Mouse (Mus musculus): ENCODE results near the gene Dhh. TPM values are rescaled to one million over a fixed set of nuclear protein-coding genes. Genes with fewer than 3 reads are reported as not detected.
A peak's percentile ranks its signal among the peaks of the same experiment; 100 is the strongest.

Gene Dhh
- polyA plus RNA-seq, 1 experiment from 2014 or later: 0.57 TPM

- no peak overlapping the region for H3K9ac ChIP-seq (replicated peaks; ENCODE audit: low read length)
These were observed 7.1 kb downstream of the Dhh start for GRCm38 (mm10) chr15:98891198-98891742.

DNA sequence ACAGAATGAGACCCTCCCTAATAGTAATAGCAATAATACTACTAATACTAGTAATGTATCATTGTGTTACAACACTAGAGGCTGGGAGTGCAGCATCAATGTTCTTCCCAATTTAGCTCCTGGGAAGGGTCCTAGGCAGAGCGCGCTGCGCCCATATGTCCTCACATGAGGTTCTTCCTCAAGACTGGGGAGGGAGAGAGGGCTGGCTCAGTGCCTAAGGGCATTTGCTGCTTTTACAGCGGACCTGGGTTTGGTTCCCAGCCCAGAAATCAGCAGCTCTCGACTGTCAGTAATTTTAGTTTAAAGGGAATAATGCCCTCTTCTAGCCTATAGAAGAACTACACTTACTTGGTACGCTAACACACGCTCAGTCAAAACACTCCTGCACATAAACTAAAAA lies 10.8 kb downstream of the Dhh start:
- DNase-seq (no peak), ATAC-seq (ENCODE audit: low FRiP score, low TSS enrichment) (no peak)
- H3K4me3 ChIP-seq (replicated peaks; ENCODE audit: low read depth, low read length): no peak overlapping the region
- WGBS: 89% methylated on average over 7 of the region's 7 CpGs
- no peak overlapping the region for H3K9ac ChIP-seq (replicated peaks; ENCODE audit: low read length)
- no peaks in the 10 kb centered on the region for H3K9me3 ChIP-seq (ENCODE audit: control insufficient read depth, low read length)
- H3K27me3 ChIP-seq (ENCODE audit: control insufficient read depth, insufficient read depth, low read length): peaks cover 2% of the 10 kb centered on the region; the same call in 1 of the 2 replicates
- no peaks in the 10 kb centered on the region for H3K4me1 ChIP-seq (ENCODE audit: control insufficient read depth, insufficient read depth, low read length)
- no peak overlapping the region for H3K4me2 ChIP-seq (ENCODE audit: low read length)
- H3K27ac ChIP-seq (replicated peaks; ENCODE audit: low read depth, low read length): no peak overlapping the region
- no peaks in the 10 kb centered on the region for H3K36me3 ChIP-seq (ENCODE audit: control insufficient read depth, insufficient read depth, low read length)

More at GRCm38 (mm10) chr15:98891198-98891742, 7.1 kb downstream of the Dhh start:
- Histone ChIP-seq H3K4me3 (replicated peaks; ENCODE audit: low read depth, low read length) (no peak overlapping the region), H3K9me3 (ENCODE audit: control insufficient read depth, low read length) (no peaks in the 10 kb centered on the region), H3K36me3 (ENCODE audit: control insufficient read depth, insufficient read depth, low read length) (no peaks in the 10 kb centered on the region), H3K4me1 (ENCODE audit: control insufficient read depth, insufficient read depth, low read length) (peaks cover 20% of the 10 kb centered on the region; the same call in 1 of the 2 replicates), H3K27ac (replicated peaks; ENCODE audit: low read depth, low read length) (no peak overlapping the region), H3K27me3 (ENCODE audit: control insufficient read depth, insufficient read depth, low read length) (peaks cover 40% of the 10 kb centered on the region), H3K4me2 (ENCODE audit: low read length) (no peak overlapping the region)
- DNase-seq (no peak), ATAC-seq (ENCODE audit: low FRiP score, low TSS enrichment) (no peak)
- WGBS: 12% methylated on average over 19 of the region's 19 CpGs

GRCm38 (mm10) chr15:98886667-98887387 lies 11.5 kb downstream of the Dhh start:
- H3K27me3 ChIP-seq (ENCODE audit: control insufficient read depth, insufficient read depth, low read length): no peaks in the 10 kb centered on the region
- 0 out of 2 replicates have a peak, but pooled peaks cover under 1% of the 10 kb centered on the region for H3K4me1 ChIP-seq (ENCODE audit: control insufficient read depth, insufficient read depth, low read length)
- no peak overlapping the region for H3K4me2 ChIP-seq (ENCODE audit: low read length)
- DNase-seq: no peak
- H3K9me3 ChIP-seq (ENCODE audit: control insufficient read depth, low read length): no peaks in the 10 kb centered on the region
- no peak for ATAC-seq (ENCODE audit: low FRiP score, low TSS enrichment)
- WGBS: 62% methylated on average over 8 of the region's 8 CpGs
- H3K36me3 ChIP-seq (ENCODE audit: control insufficient read depth, insufficient read depth, low read length): no peaks in the 10 kb centered on the region
- no peak overlapping the region for H3K27ac ChIP-seq (replicated peaks; ENCODE audit: low read depth, low read length)
- no peak overlapping the region for H3K4me3 ChIP-seq (replicated peaks; ENCODE audit: low read depth, low read length)
- H3K9ac ChIP-seq (replicated peaks; ENCODE audit: low read length): no peak overlapping the region

- H3K9ac ChIP-seq (replicated peaks; ENCODE audit: low read length): no peak overlapping the region
- ATAC-seq (ENCODE audit: low FRiP score, low TSS enrichment): no peak
- no peak for DNase-seq
These were observed 14.2 kb downstream of the Dhh start for GRCm38 (mm10) chr15:98884106-98884505.

DNA sequence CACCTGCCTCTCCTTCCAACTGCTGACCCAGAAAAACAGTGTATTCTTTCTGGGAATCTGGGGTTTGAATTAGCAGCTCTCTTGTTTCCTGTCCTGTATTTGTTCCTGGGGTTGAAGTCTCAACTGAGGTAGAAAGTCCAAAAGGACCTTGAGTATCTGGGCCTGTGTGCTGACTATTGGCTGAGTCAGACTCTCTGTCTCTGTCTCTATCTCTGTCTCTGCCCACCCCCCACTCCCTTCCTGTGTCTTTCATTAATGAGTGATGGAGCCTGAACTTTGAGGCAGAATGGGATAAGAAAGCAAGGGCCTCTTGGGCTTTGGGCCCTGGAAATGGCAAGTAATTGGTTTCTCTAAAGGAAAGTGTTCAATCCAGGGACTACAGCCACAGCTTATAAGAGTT lies 14.7 kb downstream of the Dhh start:
- Histone ChIP-seq H3K9me3 (ENCODE audit: control insufficient read depth, low read length) (no peaks in the 10 kb centered on the region), H3K9ac (replicated peaks; ENCODE audit: low read length) (no peak overlapping the region), H3K4me1 (ENCODE audit: control insufficient read depth, insufficient read depth, low read length) (peaks cover 11% of the 10 kb centered on the region), H3K27ac (replicated peaks; ENCODE audit: low read depth, low read length) (no peak overlapping the region), H3K4me3 (replicated peaks; ENCODE audit: low read depth, low read length) (no peak overlapping the region), H3K4me2 (ENCODE audit: low read length) (no peak overlapping the region), H3K36me3 (ENCODE audit: control insufficient read depth, insufficient read depth, low read length) (no peaks in the 10 kb centered on the region), H3K27me3 (ENCODE audit: control insufficient read depth, insufficient read depth, low read length) (no peaks in the 10 kb centered on the region)
- no peak for DNase-seq
- no peak for ATAC-seq (ENCODE audit: low FRiP score, low TSS enrichment)

More at GRCm38 (mm10) chr15:98884106-98884505, 14.2 kb downstream of the Dhh start:
- no peak overlapping the region for H3K4me2 ChIP-seq (ENCODE audit: low read length)
- H3K9me3 ChIP-seq (ENCODE audit: control insufficient read depth, low read length): no peaks in the 10 kb centered on the region
- H3K27ac ChIP-seq (replicated peaks; ENCODE audit: low read depth, low read length): no peak overlapping the region
- H3K36me3 ChIP-seq (ENCODE audit: control insufficient read depth, insufficient read depth, low read length): no peaks in the 10 kb centered on the region
- no peak overlapping the region for H3K4me3 ChIP-seq (replicated peaks; ENCODE audit: low read depth, low read length)
- H3K4me1 ChIP-seq (ENCODE audit: control insufficient read depth, insufficient read depth, low read length): peaks cover 11% of the 10 kb centered on the region
- no peaks in the 10 kb centered on the region for H3K27me3 ChIP-seq (ENCODE audit: control insufficient read depth, insufficient read depth, low read length)
- WGBS: 81% methylated on average over 1 of the region's 1 CpGs

GRCm38 (mm10) chr15:98881656-98882008 lies 16.7 kb downstream of the Dhh start:
- DNase-seq: no peak
- Histone ChIP-seq H3K4me2 (ENCODE audit: low read length) (peak overlapping the region; percentile 75), H3K9ac (replicated peaks; ENCODE audit: low read length) (no peak overlapping the region), H3K9me3 (ENCODE audit: control insufficient read depth, low read length) (no peaks in the 10 kb centered on the region), H3K4me1 (ENCODE audit: control insufficient read depth, insufficient read depth, low read length) (peaks cover 11% of the 10 kb centered on the region), H3K27ac (replicated peaks; ENCODE audit: low read depth, low read length) (peak overlapping the region; percentile 80), H3K36me3 (ENCODE audit: control insufficient read depth, insufficient read depth, low read length) (peaks cover 4% of the 10 kb centered on the region), H3K4me3 (replicated peaks; ENCODE audit: low read depth, low read length) (peak overlapping the region; percentile 63; the same call in 1 of the 2 replicates), H3K27me3 (ENCODE audit: control insufficient read depth, insufficient read depth, low read length) (no peaks in the 10 kb centered on the region)
- 4% methylated on average over 5 of the region's 5 CpGs for WGBS
- peak; percentile 43 for ATAC-seq (ENCODE audit: low FRiP score, low TSS enrichment)

DNA sequence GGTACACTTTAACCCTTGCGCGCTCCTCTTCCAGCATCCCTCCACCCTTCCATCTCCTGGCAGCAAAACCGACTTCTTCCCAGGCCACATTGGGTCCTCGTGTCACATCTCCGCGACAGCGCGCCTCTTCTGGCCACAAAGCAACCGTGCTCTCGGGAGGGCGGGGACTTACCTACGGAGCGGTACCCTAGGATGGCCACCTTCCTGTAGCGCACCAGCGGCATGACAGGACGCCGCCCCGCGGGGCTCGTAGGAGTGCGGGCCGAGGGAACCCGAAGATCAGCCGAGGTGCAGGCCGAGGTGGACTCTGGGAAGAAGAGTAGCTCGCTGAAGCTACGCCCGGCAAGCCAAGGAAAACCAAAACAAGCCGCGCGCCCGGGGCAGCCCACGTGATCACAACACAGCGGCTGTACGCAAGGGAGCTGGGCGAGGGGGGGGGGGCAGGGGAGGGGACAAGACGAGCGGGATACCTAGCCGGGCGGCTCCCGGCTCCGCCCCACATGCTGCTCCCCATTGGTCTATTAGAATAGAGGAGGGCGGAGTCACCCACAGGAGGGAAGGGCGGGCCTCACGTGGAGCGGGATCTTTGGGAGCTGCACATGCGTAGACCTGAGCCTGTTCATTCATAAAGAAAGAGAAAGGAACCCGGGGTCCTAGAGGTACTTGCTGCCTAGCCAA lies 17.2 kb downstream of the Dhh start:
- Histone ChIP-seq H3K27ac (replicated peaks; ENCODE audit: low read depth, low read length) (peak overlapping the region; percentile 80), H3K4me2 (ENCODE audit: low read length) (peak overlapping the region; percentile 75), H3K9me3 (ENCODE audit: control insufficient read depth, low read length) (no peaks in the 10 kb centered on the region), H3K36me3 (ENCODE audit: control insufficient read depth, insufficient read depth, low read length) (peaks cover 4% of the 10 kb centered on the region), H3K4me1 (ENCODE audit: control insufficient read depth, insufficient read depth, low read length) (peaks cover 11% of the 10 kb centered on the region), H3K4me3 (replicated peaks; ENCODE audit: low read depth, low read length) (peak overlapping the region; percentile 63), H3K9ac (replicated peaks; ENCODE audit: low read length) (peak overlapping the region; percentile 61), H3K27me3 (ENCODE audit: control insufficient read depth, insufficient read depth, low read length) (no peaks in the 10 kb centered on the region)
- ATAC-seq (ENCODE audit: low FRiP score, low TSS enrichment): peak; percentile 97
- under 1% methylated on average over 48 of the region's 48 CpGs for WGBS
- DNase-seq: peak; percentile 97

DNA sequence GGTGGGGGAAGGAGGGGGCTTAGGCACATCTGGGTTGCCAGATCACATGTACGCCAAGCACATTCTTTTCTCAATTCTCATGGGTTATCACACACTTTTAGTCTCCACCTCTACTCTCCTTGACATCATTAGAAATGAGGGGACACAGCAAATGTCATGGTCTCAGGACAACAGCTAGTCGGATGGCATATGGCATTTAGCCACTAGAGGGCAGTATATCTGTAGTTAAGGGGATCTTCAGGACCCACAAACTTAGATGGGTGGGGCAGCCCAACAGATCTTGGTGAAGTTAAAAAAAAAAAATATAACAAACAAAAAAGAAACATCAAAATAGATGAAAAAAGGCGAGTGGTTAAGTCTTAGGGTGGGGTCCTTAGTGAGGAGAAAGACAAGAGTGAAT lies 21.0 kb downstream of the Dhh start:
- WGBS: 12% methylated on average over 3 of the region's 3 CpGs
- H3K4me3 ChIP-seq (replicated peaks; ENCODE audit: low read depth, low read length): no peak overlapping the region
- peaks cover 4% of the 10 kb centered on the region for H3K36me3 ChIP-seq (ENCODE audit: control insufficient read depth, insufficient read depth, low read length)
- ATAC-seq (ENCODE audit: low FRiP score, low TSS enrichment) (no peak), DNase-seq (peak; percentile 92)
- H3K4me1 ChIP-seq (ENCODE audit: control insufficient read depth, insufficient read depth, low read length): peaks cover 15% of the 10 kb centered on the region
- H3K9ac ChIP-seq (replicated peaks; ENCODE audit: low read length): no peak overlapping the region
- no peak overlapping the region for H3K4me2 ChIP-seq (ENCODE audit: low read length)
- no peaks in the 10 kb centered on the region for H3K9me3 ChIP-seq (ENCODE audit: control insufficient read depth, low read length)
- no peaks in the 10 kb centered on the region for H3K27me3 ChIP-seq (ENCODE audit: control insufficient read depth, insufficient read depth, low read length)
- no peak overlapping the region for H3K27ac ChIP-seq (replicated peaks; ENCODE audit: low read depth, low read length)

Data from midbrain, embryonic 14.5 days (tissue).